Mouse (Mus musculus): ENCODE data around the gene A230072I06Rik.

Gene A230072I06Rik

DNA sequence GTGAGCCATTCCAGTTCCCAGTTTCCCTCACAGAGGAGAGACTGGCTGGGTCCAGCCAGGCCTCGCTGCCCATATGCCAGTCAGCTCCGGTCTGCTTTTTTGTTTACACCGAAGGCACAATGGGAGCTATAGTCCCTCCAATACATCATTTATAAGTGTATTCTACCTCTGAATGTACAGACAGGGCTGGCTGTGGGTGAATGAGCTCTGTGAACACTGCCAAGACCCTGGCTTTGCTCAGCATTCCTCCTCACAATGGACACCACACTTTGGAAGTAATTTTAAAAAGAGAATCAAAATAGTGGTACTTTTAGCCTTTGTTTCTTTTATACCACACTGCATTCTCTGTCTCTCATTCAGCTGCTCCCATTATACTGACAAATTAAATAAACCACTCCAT is 44.6 kb downstream of the A230072I06Rik start:
- DNase-seq (ENCODE audit: extremely low spot score, low spot score): no peak

DNA sequence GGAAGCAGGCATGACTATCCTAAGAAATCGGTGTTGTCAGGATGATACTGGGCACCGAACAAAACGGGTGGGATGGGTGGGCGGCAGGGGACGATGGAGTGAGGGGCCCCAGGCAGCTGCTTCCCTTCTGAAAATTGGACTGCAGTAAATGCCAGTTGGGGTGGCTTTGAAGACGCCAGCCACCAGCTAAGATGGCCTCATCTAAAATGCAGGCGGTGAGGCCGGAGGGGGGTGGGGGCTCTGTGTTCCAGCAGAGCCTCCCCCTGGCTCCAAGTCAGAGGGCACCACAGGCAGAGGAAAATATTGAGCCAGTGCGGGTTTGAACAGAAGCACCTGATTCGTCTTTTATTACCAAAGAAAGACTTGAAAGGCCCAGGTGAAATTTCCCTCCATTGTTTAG is 45.9 kb downstream of the A230072I06Rik start:
- DNase-seq (ENCODE audit: extremely low spot score, low spot score): no peak

DNA sequence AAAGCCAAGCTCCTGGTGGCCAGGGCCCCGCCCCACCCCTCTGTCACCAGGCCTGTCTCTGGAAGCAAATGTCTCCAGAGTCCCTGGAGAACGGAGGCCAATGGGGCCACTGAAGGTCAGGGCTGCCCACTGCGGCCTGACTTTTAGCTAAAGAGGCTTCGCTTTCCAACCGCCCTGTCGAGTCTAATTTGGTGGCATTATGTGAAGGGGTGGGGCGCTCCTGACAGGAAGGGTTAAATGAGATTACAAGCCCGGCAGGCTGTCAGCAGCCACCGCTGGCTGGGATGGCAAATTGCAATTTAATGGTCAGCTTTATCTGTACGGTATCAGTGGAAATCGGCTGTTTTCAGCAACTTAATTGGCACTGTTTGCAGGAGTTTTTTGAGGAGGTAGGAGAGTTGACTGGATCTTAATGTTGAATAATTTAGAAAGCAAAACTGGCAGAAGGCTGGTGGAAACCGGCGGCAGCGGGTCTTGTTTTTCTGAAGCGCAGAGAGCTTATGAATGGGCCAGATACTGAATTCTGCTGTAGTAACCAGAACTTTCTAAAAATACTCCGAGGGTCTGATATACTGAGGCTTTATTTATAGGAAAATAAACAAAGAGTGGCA is 46.5 kb downstream of the A230072I06Rik start:
- peak; percentile 51 for DNase-seq (ENCODE audit: extremely low spot score, low spot score)

DNA sequence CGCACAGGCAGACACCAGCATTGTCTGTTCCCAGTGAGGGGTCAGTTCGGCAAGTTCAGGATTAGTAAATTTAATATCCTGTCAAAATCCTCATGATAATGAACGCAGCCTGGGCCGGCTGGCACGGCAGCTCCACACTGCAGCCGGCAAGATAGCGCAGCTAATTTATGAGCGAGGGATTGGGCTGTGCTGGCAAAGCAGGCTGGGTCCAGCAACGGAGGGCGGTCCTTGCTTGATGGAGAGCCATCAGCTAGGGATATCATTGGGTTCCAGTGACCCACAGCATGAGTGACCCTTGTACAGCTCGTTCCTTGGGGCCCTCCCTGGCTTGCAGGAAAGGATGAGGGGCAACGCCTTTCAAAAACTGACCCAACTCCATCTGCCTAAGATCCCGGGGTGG is 48.6 kb downstream of the A230072I06Rik start:
- DNase-seq (ENCODE audit: extremely low spot score, low spot score): no peak

DNA sequence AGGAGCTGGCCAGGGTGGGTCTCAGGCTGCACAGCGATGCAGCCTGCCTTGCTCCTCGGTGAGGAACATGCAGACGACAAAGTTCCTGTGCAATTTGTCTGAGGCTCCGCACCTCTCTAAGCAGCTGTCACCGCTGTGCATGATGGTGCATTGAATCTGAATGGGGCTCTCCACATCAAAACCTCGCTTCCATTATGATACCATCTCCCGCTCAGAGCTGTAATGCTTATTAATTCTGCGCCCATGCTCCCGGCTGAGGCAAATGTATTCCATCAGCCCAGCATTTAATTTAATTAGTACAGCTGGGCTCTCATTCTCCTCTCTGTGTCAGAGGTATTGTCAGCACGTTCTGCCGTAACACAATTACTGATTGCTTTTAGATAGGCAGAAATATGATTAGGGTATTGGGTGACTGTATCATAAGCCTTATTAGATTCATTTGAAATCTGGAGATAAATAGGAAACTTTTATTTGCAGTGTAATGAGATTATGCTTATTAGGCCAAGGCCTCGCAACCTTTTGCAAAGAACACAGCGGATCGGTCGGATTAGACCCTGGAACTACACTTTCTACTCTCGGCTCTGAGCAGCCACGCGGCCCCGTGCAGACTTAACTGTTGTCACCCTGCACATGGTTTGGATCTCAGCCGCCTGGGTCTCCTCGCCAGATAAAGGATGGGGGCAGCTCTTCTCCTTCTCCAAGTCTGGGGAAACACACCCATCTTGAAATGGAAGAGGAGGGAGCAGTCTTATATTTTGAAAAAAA is 49.3 kb downstream of the A230072I06Rik start:
- DNase-seq (ENCODE audit: extremely low spot score, low spot score): no peak

DNA sequence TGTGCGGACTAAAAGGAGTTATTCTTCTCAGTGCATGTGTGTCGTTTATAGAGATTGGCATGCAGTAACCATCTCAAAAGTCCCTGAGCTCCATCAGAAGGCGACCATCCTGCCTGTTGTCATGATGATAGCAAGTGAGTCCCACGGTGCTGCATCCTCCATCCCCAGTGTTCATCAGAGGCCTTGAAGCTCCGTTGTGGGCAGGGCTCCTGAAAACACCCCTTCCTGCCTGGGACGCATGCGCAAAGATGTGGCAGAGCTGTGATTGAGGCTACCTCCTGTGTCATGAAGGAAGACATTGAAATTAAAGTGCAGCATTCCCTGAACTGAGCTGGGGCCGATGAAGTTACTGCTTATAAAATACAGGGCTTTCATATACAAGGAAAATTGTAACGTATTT is 49.9 kb downstream of the A230072I06Rik start:
- DNase-seq (ENCODE audit: extremely low spot score, low spot score): no peak

DNA sequence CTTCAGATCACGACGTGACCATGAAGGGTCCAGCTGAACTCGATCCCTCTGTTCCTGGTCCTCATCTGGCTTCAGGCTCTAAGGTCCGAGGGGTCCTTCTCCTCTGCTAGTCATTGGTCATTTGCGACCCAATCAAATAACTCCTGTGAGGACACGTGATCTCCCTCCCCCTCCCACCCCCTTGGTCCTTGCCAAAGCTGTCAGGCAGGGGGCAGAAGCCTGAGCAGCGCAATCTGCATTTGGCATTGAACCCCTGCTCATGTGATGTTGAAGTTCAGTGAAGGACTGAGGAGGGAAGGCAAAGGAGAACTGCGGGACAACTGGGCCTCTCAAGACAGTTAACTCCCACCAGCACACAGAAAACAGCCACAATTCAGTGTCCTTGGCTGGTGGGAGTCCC is 51.4 kb downstream of the A230072I06Rik start:
- peak; percentile 34 for DNase-seq (ENCODE audit: extremely low spot score, low spot score)

All from neural tube, embryonic 10.5 days (tissue).